In the genomic region with DNA sequence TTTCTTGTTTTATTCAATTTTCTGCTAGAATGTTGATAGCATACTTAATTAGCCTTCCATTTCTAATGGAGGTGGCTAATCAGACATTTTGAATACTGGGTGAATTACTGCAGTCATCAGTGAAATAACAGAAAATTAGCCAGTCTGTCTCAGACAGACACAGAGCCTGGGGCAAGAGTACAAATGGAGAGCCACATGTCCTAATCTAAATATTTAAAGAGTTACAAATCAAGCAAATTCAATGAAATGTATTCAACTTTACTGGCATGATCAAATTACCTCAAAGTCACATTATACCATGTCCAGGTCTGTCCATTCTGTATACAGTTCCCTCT, we compare ENCODE assay signal across 24 mouse cellular contexts.
A peak's percentile ranks its signal among the peaks of the same experiment; 100 is the strongest.
DNase-seq lines count a peak whose midpoint lies in the region; ATAC-seq lines count a peak whose summit lies in the region.
"Had no signal": no experiment of that assay in that cellular context is flagged by ENCODE, and none has a peak within 500 bp of the region (broad histone marks: within the 10 kb centered on the region; RNA-seq: fewer than 3 reads in every experiment).

No protein-coding gene starts in this region.

- no peak overlapping the region for H3K9ac ChIP-seq in forebrain, embryonic 12.5 days
- H3K9ac ChIP-seq in hindbrain, embryonic 13.5 days, result no peak overlapping the region
- H3K9ac ChIP-seq in hindbrain, embryonic 14.5 days, result no peak overlapping the region
- H3K9ac ChIP-seq in neural tube, embryonic 11.5 days (ENCODE audit: low read length), result no peak overlapping the region
- no peak overlapping the region for H3K9ac ChIP-seq in neural tube, embryonic 15.5 days (replicated peaks)
- no peak overlapping the region for H3K9ac ChIP-seq in neural tube, embryonic 13.5 days
- H3K9ac ChIP-seq: embryonic facial prominence, embryonic 12.5 days; heart, embryonic 15.5 days had no signal

- no peaks in the 10 kb centered on the region for H3K27me3 ChIP-seq in forebrain, embryonic 12.5 days
- no peaks in the 10 kb centered on the region for H3K27me3 ChIP-seq in forebrain, embryonic 10.5 days (ENCODE audit: poor library complexity, severe bottlenecking)
- H3K27me3 ChIP-seq in hindbrain, embryonic 13.5 days, result no peaks in the 10 kb centered on the region
- no peaks in the 10 kb centered on the region for H3K27me3 ChIP-seq in hindbrain, embryonic 14.5 days (ENCODE audit: control insufficient read depth, insufficient read depth, low read length)
- no peaks in the 10 kb centered on the region for H3K27me3 ChIP-seq in neural tube, embryonic 11.5 days (ENCODE audit: control insufficient read depth, insufficient read depth, low read length)
- H3K27me3 ChIP-seq in neural tube, embryonic 15.5 days (replicated peaks), result no peaks in the 10 kb centered on the region
- no peaks in the 10 kb centered on the region for H3K27me3 ChIP-seq in neural tube, embryonic 13.5 days
- H3K27me3 ChIP-seq: embryonic facial prominence, embryonic 12.5 days; heart, embryonic 15.5 days had no signal

- no peak overlapping the region for H3K4me2 ChIP-seq in forebrain, embryonic 12.5 days
- no peak overlapping the region for H3K4me2 ChIP-seq in hindbrain, embryonic 13.5 days
- no peak overlapping the region for H3K4me2 ChIP-seq in hindbrain, embryonic 14.5 days (replicated peaks)
- H3K4me2 ChIP-seq in neural tube, embryonic 11.5 days (ENCODE audit: low read depth), result no peak overlapping the region
- H3K4me2 ChIP-seq in neural tube, embryonic 15.5 days, result no peak overlapping the region
- no peak overlapping the region for H3K4me2 ChIP-seq in neural tube, embryonic 13.5 days
- H3K4me2 ChIP-seq: embryonic facial prominence, embryonic 12.5 days; heart, embryonic 11.5 days; heart, embryonic 15.5 days had no signal

- H3K4me1 ChIP-seq in forebrain, embryonic 12.5 days, result no peaks in the 10 kb centered on the region
- no peaks in the 10 kb centered on the region for H3K4me1 ChIP-seq in forebrain, embryonic 10.5 days
- no peaks in the 10 kb centered on the region for H3K4me1 ChIP-seq in hindbrain, embryonic 13.5 days (replicated peaks)
- H3K4me1 ChIP-seq in hindbrain, embryonic 14.5 days (replicated peaks; ENCODE audit: control insufficient read depth, insufficient read depth, low read length), result no peaks in the 10 kb centered on the region
- no peaks in the 10 kb centered on the region for H3K4me1 ChIP-seq in neural tube, embryonic 11.5 days (ENCODE audit: control insufficient read depth, insufficient read depth, low read length)
- no peaks in the 10 kb centered on the region for H3K4me1 ChIP-seq in neural tube, embryonic 15.5 days
- H3K4me1 ChIP-seq in neural tube, embryonic 13.5 days (replicated peaks), result peaks cover 11% of the 10 kb centered on the region
- H3K4me1 ChIP-seq: embryonic facial prominence, embryonic 12.5 days; heart, embryonic 15.5 days had no signal

- ATAC-seq in forebrain, embryonic 12.5 days (ENCODE audit: low FRiP score), result 0 out of 2 replicates have a peak, but pooled peaks have one; percentile 20
- ATAC-seq in hindbrain, embryonic 13.5 days (ENCODE audit: low FRiP score), result peak; percentile 61; the same call in 1 of the 2 replicates
- no peak; the same call in 1 of the 2 replicates for ATAC-seq in hindbrain, embryonic 14.5 days (ENCODE audit: low FRiP score)
- ATAC-seq in neural tube, embryonic 11.5 days (ENCODE audit: insufficient read depth, low FRiP score, low TSS enrichment), result 0 out of 2 replicates have a peak, but pooled peaks have one; percentile 48
- no peak for ATAC-seq in neural tube, embryonic 15.5 days (ENCODE audit: low FRiP score)
- ATAC-seq in neural tube, embryonic 13.5 days (ENCODE audit: low read depth), result peak; percentile 43; the same call in 1 of the 2 replicates
- ATAC-seq: CD4-positive, CD25-positive, alpha-beta regulatory T cell, adult 4 months; inflammation-experienced regulatory T-cells, adult 6 months; intestine, postnatal 0 days had no signal

- H3K9me3 ChIP-seq in forebrain, embryonic 12.5 days, result no peaks in the 10 kb centered on the region
- H3K9me3 ChIP-seq in forebrain, embryonic 10.5 days, result no peaks in the 10 kb centered on the region
- H3K9me3 ChIP-seq in hindbrain, embryonic 13.5 days, result no peaks in the 10 kb centered on the region
- H3K9me3 ChIP-seq in hindbrain, embryonic 14.5 days (ENCODE audit: control insufficient read depth, low read length), result no peaks in the 10 kb centered on the region
- H3K9me3 ChIP-seq in neural tube, embryonic 11.5 days (ENCODE audit: control insufficient read depth, low read length), result no peaks in the 10 kb centered on the region
- no peaks in the 10 kb centered on the region for H3K9me3 ChIP-seq in neural tube, embryonic 15.5 days (replicated peaks)
- no peaks in the 10 kb centered on the region for H3K9me3 ChIP-seq in neural tube, embryonic 13.5 days
- H3K9me3 ChIP-seq: embryonic facial prominence, embryonic 12.5 days; heart, embryonic 15.5 days had no signal

- DNase-seq in forebrain, embryonic 10.5 days (ENCODE audit: extremely low spot score, low spot score), result no peak
- no peak for DNase-seq in hindbrain, embryonic 14.5 days (ENCODE audit: low spot score)
- no peak for DNase-seq in neural tube, embryonic 11.5 days (ENCODE audit: low spot score)
- no peak for DNase-seq in right cerebral cortex, postnatal 4 days
- DNase-seq: adrenal gland, adult 8-10 months; adrenal gland, postnatal 36 days; B cell, adult 2 months; cerebellum, adult 11 months; cerebellum, adult 9-10 months; cerebellum, postnatal 25 days; gastrocnemius, postnatal 10 days; heart, adult 2 months; heart, postnatal 14 days had no signal

- H3K4me3 ChIP-seq in forebrain, embryonic 12.5 days (replicated peaks), result no peak overlapping the region
- no peak overlapping the region for H3K4me3 ChIP-seq in forebrain, embryonic 10.5 days
- no peak overlapping the region for H3K4me3 ChIP-seq in hindbrain, embryonic 13.5 days
- H3K4me3 ChIP-seq in hindbrain, embryonic 14.5 days (replicated peaks; ENCODE audit: low read length), result no peak overlapping the region
- H3K4me3 ChIP-seq in neural tube, embryonic 11.5 days (ENCODE audit: low read depth, low read length), result no peak overlapping the region
- no peak overlapping the region for H3K4me3 ChIP-seq in neural tube, embryonic 15.5 days (replicated peaks)
- H3K4me3 ChIP-seq in neural tube, embryonic 13.5 days, result no peak overlapping the region
- H3K4me3 ChIP-seq: embryonic facial prominence, embryonic 12.5 days; heart, adult 2 months; heart, embryonic 15.5 days had no signal

- H3K27ac ChIP-seq in forebrain, embryonic 12.5 days, result no peak overlapping the region
- no peak overlapping the region for H3K27ac ChIP-seq in forebrain, embryonic 10.5 days
- H3K27ac ChIP-seq in hindbrain, embryonic 13.5 days, result no peak overlapping the region
- no peak overlapping the region for H3K27ac ChIP-seq in hindbrain, embryonic 14.5 days
- no peak overlapping the region for H3K27ac ChIP-seq in neural tube, embryonic 11.5 days (ENCODE audit: low read depth, low read length)
- no peak overlapping the region for H3K27ac ChIP-seq in neural tube, embryonic 15.5 days (replicated peaks)
- no peak overlapping the region for H3K27ac ChIP-seq in neural tube, embryonic 13.5 days (replicated peaks)
- H3K27ac ChIP-seq: embryonic facial prominence, embryonic 12.5 days; heart, adult 2 months; heart, embryonic 15.5 days had no signal

- no peaks in the 10 kb centered on the region for H3K36me3 ChIP-seq in forebrain, embryonic 12.5 days (replicated peaks)
- no peaks in the 10 kb centered on the region for H3K36me3 ChIP-seq in forebrain, embryonic 10.5 days (replicated peaks)
- H3K36me3 ChIP-seq in hindbrain, embryonic 13.5 days, result no peaks in the 10 kb centered on the region
- H3K36me3 ChIP-seq in hindbrain, embryonic 14.5 days (replicated peaks; ENCODE audit: control insufficient read depth, insufficient read depth), result no peaks in the 10 kb centered on the region
- H3K36me3 ChIP-seq in neural tube, embryonic 11.5 days (ENCODE audit: control insufficient read depth, insufficient read depth, low read length), result no peaks in the 10 kb centered on the region
- H3K36me3 ChIP-seq in neural tube, embryonic 15.5 days, result no peaks in the 10 kb centered on the region
- H3K36me3 ChIP-seq in neural tube, embryonic 13.5 days, result no peaks in the 10 kb centered on the region
- H3K36me3 ChIP-seq: embryonic facial prominence, embryonic 12.5 days; G1E; heart, embryonic 15.5 days had no signal

Comparison
In these comparisons a context has a peak if more than half of its experiments do, and no peak if none do; other contexts are left out.
1. ATAC-seq: peak in forebrain, embryonic 12.5 days (single experiment), hindbrain, embryonic 13.5 days (single experiment), neural tube, embryonic 11.5 days (single experiment) and neural tube, embryonic 13.5 days (single experiment); none in hindbrain, embryonic 14.5 days (single experiment) and neural tube, embryonic 15.5 days (single experiment).